Mouse (Mus musculus): Measurements from ENCODE around the gene Car5a.

Gene Car5a

DNA sequence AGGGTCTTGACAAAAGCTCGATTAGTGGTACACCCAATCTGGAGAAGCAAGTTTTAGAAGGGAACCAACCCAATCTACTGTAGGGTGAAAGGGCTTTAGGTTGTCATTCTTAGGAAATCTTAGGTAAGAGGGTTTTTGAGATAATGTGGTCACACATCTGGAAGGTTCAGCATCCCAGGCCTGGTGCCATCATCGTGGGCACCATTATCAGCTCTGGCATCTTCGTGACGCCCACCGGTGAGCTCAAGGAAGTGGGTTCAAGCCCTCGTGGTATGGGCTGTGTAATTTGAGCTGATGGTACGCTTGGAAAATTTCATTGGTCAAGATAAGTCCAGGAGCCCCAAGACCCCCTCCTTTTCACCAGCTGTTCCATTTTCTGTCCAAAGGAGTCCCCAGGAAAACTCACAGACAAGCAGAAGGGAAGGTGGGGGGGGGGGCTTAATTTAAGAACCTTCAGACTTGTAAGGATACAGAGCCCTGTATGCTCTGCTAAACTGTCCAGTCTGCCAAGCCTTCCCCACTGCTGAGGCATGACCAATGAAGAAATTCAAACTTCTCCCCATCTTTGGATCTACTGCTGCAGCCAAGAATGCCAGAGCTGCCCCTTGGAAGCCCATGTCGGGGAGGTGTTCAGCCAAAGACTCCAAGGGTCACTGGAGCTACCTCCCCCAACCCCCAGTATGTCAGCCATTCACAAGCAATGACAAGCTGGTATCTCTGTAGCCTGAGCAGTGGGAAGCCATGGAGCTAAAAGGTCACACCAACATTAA is 36.1 kb downstream of the Car5a start:
- DNase-seq (ENCODE audit: inconsistent age in 2 of 2, low spot score in 1 of 2) = no peak

DNA sequence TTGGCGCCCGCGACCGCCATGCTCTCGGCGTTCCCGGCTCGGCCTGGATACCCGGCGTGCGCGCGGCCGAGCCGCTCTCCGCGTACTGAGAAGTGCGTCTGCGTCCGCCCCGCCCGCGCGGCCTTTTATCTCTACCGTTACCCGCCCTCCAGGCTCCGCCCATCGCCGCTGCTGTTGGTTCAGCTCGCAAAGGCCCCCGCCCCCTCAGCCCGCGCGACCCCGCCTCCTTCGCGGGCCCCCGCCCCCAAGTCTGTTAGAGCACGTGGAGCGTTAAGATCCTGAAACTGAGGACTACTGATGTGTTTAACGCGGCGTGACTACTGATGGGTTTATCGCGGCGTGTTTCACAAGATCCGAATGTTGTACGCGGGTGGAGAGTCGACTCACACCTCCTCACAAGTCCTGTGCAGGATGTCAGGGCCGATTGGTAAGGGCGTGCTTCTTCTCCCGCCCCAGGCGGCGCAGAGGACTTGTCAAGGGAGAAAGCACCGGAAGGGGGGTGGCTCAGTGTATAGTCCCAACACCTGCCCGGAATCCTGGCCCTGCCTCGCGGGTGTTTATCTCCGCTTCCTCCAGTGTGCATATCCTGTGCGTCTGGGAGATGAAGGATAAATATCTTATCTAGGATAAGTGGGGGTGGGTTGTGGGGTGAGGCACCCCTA is 37.0 kb downstream of the Car5a start, which contains the start of gene Slc7a5:
Gene Slc7a5 (minus strand): TSS at position 108 of the 662 bp plus-strand sequence.
- peak; percentile 96 to 99 for DNase-seq (ENCODE audit: inconsistent age in 2 of 2, low spot score in 1 of 2)

- peak; percentile 57 to 82 for DNase-seq (ENCODE audit: inconsistent age in 2 of 2, low spot score in 1 of 2)
These were observed 37.9 kb downstream of the Car5a start for GRCm38 (mm10) chr8:121906542-121907512.

GRCm38 (mm10) chr8:121905864-121906263 is 38.8 kb downstream of the Car5a start:
- DNase-seq (ENCODE audit: inconsistent age in 2 of 2, low spot score in 1 of 2) = peak in 1 of 2 experiments; percentile 52

DNA sequence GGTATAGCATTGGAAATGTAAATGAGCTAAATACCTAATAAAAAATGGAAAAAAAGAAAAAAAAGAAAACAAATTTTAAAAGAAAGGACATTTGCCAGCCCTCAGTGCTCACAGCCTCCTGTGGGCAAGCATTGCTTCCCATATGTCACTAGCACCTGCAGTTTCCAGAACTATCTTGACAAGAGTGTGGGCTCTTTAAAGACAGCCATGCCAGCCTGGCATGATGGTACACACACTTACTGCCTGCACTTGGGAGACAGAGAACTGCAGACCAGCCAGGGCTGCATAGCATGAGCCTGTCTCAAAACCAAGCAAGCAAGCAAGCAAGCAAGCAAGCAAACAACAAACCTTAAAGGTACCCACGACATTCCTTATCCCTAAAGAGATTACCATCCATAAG is 39.3 kb downstream of the Car5a start:
- DNase-seq (ENCODE audit: inconsistent age in 2 of 2, low spot score in 1 of 2) = no peak

GRCm38 (mm10) chr8:121904999-121905398 is 39.7 kb downstream of the Car5a start:
- DNase-seq (ENCODE audit: inconsistent age in 2 of 2, low spot score in 1 of 2) = peak; percentile 48 to 49

DNA sequence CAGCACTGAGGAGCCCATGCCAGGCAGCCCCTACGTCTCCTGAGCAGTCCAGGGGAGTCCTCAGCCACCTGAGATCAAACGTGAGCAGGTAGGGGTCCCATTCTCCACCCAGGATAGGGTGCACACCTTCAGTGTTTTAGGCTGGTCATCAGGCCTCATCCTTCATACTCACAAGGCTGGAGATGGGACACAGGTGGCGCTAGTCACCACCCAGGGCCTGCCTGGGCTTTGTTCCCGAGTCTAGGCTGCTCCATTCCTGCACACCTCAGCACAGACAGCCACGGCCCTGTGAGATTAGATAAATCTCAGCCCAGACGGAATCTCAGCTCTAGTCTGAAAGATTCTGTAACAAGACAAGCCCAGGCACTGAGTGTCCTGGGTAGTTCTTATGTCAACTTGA is 40.7 kb downstream of the Car5a start:
- peak in 1 of 2 experiments; percentile 36 for DNase-seq (ENCODE audit: inconsistent age in 2 of 2, low spot score in 1 of 2)

GRCm38 (mm10) chr8:121901498-121902236 is 43.0 kb downstream of the Car5a start:
- peak; percentile 88 to 94 for DNase-seq (ENCODE audit: inconsistent age in 2 of 2, low spot score in 1 of 2)

DNA sequence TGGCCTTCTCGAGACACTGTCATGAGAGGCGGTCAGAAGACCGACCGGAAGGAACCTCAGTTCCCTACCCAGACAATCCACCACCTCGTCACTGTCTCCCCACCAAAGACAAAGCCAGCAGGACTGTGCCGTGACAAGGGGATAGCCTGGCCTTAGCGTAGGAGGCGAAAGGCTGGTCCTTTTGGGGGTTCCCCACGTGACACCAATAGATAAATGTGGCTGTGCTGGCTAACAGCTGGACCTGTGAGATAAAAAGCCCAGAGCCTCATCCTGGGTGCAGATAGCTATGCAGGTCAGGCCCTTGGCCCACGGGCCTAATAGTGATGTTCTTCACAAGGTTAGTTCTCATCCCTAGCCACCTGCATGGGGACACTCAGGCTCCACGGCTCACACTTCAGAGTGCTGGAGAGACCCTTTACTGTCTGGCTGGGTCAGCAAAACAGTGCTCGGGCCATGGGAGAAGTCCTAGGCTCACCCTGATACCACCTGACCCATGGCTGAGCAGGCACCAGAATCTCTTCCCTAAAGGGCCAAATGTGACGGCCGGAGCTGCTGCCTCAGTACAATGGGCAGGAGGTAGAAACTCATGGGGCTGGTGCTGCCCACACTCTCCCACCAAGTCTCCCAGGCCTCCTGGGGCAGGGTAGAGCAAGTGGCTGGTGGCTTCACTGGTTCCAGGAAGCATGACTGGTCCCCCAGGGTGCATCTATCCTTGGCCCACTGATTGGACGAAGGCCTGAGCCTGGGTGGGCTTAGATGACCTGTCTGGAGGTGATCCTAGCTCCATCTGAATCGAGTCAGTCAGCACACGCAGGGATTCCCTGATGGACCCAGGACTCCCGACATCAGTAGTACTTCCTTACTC is 45.3 kb downstream of the Car5a start:
- peak in 1 of 2 experiments; percentile 45 for DNase-seq (ENCODE audit: inconsistent age in 2 of 2, low spot score in 1 of 2)

DNA sequence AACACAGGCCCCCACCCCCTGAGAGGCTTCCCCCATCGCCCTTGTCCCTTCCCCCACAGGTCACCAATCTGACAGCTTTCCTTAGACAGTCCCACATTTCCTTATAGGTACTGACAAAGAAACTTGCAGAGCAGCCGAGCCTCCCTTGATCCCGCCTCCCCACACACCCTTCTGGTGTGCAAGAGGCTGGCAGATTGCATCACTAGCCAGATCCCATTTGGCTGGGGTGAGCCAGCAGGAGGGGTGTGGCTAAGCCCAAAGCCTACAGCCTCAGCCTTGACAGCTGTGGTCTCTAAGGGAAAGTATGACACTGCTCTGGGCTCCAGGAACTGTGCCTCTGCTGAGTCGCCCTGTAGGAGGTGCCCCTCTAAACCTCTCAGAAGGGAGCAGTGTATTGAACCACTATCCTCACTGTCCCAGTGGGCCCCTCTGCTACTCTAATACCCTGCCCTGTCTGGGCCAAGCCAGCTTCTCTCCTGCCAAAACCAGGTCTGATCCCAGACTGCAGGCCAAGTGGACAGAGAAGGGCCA is 46.2 kb downstream of the Car5a start:
- peak; percentile 89 to 95 for DNase-seq (ENCODE audit: inconsistent age in 2 of 2, low spot score in 1 of 2)

DNA sequence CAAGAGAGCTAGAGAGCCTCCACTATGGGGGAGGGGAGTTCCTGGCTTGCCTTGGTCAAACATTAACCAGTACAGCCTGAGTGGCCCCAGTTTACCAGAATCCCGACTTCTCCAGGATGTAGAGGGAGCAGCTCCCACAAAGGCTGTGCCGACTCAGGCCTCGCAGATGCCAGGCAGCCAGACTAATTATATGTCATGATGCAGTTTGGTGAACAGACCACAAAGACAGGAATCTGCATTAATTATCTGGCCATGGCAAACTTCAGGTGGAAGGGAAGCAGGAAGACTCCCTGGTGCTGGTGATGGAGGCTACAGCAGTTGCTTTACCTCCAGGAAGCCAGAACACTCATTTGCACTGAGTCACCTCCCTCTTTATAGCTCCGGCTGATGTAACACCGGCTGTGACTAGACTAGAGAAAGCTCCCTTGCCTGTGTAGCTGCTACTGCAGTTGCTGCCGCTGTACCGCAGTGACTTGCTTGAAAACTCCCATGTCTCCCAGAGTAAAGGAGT is 46.8 kb downstream of the Car5a start:
- peak; percentile 71 to 87 for DNase-seq (ENCODE audit: inconsistent age in 2 of 2, low spot score in 1 of 2)

- no peak for DNase-seq (ENCODE audit: inconsistent age in 2 of 2, low spot score in 1 of 2)
These were observed 47.5 kb downstream of the Car5a start for GRCm38 (mm10) chr8:121897205-121897604.

- peak; percentile 42 to 71 for DNase-seq (ENCODE audit: inconsistent age in 2 of 2, low spot score in 1 of 2)
These were observed 48.1 kb downstream of the Car5a start for GRCm38 (mm10) chr8:121896476-121897145.

GRCm38 (mm10) chr8:121895910-121896309 is 48.8 kb downstream of the Car5a start:
- no peak for DNase-seq (ENCODE audit: inconsistent age in 2 of 2, low spot score in 1 of 2)

DNA sequence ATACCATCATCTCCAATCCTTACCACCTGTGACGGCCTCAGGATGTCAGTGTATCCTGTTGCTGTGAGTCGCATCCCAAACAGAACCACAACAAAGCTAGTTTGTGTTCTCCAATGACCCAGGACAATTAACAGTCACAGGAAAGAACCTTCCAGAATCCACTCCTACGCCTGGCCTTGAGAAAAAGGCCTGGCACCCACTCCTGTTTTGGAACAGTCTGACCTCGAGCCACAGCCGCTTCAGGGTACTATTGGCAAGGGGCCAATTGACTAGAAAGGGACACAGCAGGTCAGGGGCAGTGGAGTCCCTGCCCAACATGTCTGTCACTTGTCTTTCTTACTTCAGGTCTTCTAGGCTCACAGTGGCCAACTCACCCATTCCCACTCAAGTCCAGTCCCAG is 51.8 kb downstream of the Car5a start:
- DNase-seq (ENCODE audit: inconsistent age in 2 of 2, low spot score in 1 of 2) = peak; percentile 78 to 87

DNA sequence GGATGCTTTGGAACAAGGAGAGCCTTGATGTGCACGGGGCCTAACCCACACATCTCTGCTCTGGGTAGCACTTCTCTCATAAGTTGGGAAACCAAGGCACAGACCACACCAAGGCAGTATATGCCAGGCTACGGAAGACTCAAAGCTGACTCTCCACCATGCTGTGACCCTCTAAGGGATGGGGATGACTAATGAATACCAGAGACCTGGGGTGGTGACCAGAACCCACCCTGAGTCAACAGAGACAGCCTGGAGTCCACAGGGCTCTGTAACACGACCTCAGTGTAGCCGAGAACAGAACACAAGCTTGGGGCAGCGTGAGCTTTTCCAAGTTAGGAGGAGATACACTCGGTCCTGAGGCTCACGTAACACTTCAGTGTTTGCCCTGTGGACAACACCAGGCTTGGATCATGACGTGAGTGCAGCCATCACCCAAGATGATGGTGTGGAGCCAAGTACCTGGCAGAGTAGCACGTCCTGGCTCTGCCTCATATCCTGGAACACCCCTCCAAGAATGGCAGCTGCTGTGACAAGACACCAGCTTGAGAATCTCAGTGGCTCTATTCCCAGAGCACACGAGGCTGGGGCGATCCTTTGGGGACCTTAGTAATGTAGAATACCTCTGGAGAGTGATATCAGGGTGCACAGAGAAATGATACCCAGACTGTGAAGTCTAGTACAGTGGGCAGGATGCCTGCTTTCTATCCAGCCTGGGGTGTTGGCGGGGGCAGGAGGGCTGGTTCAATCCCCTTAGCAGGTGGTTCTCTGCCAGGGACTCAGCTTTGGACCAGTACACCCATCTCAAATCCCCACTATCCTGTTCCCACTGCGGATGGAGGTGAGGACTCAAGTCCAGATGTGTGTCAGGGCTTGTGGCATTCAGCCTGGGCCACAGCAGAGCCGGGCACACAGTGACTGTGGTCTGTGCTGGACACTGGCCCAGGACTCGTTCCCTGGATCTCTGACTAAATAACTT is 54.6 kb downstream of the Car5a start:
- DNase-seq (ENCODE audit: inconsistent age in 2 of 2, low spot score in 1 of 2) = no peak

GRCm38 (mm10) chr8:121889317-121889716 is 55.4 kb downstream of the Car5a start:
- DNase-seq (ENCODE audit: inconsistent age in 2 of 2, low spot score in 1 of 2) = peak; percentile 72 to 84

All from adrenal gland, adult (tissue).